Mouse (Mus musculus) heart, postnatal 0 days (tissue): ENCODE results near the gene Mlxip.

Experiments used
- CTCF ChIP-seq: IDR thresholded peaks from 2 replicates; pipeline ENCODE4 v1.5.1; 2016; ENCODE audit warnings: antibody characterized with exemption, control low read depth, low read depth
- EP300 ChIP-seq: IDR thresholded peaks from 2 replicates; pipeline ENCODE4 v1.6.1; 2016; ENCODE audit warnings: antibody characterized with exemption, low read depth

GRCm38 (mm10) chr5:123464638-123465037, 70.0 kb downstream of the Mlxip start:
- no peak for TF ChIP-seq CTCF
- no peak for TF ChIP-seq EP300
